Mouse (Mus musculus) kidney, adult 2 months (tissue): Measurements from ENCODE around the gene Gm37240. TPM values are rescaled to one million over a fixed set of nuclear protein-coding genes. Genes with fewer than 3 reads are reported as not detected.

Source experiments
- DNase-seq: peaks from one replicate; pipeline ENCODE4 v3.0.0; 2021
- H3K27ac ChIP-seq: fragments of 200-500 bp; 2 replicates; pipeline ENCODE4 v1.5.1; 2012; ENCODE audit warnings: low read depth, low read length, control low read depth, inconsistent platforms; ENCODE audit not compliant: insufficient read depth
- H3K27me3 ChIP-seq: fragments of 200-500 bp; replicated peaks from 2 replicates; pipeline ENCODE4 v1.6.1; 2012; ENCODE audit warnings: mild to moderate bottlenecking, moderate library complexity, low read length, inconsistent platforms; ENCODE audit not compliant: control insufficient read depth, insufficient read depth
- H3K36me3 ChIP-seq: fragments of 200-500 bp; 2 replicates; pipeline ENCODE4 v1.6.1; 2012; ENCODE audit warnings: mild to moderate bottlenecking, moderate library complexity, low read length, inconsistent platforms; ENCODE audit not compliant: control insufficient read depth, insufficient read depth
- H3K4me1 ChIP-seq: fragments of 200-500 bp; 2 replicates; pipeline ENCODE4 v1.6.1; 2011; ENCODE audit warnings: low read length; ENCODE audit not compliant: control insufficient read depth, insufficient read depth
- H3K4me3 ChIP-seq: fragments of 200-500 bp; 2 replicates; pipeline ENCODE4 v1.5.1; 2011; ENCODE audit warnings: mild to moderate bottlenecking, low read depth, low read length, control low read depth; ENCODE audit not compliant: insufficient read depth
- CTCF ChIP-seq: fragments of 200-500 bp; conservative IDR thresholded peaks from 2 replicates; pipeline ENCODE4 v1.5.1; 2011; ENCODE audit warnings: low read depth, mild to moderate bottlenecking, control low read depth, low read length, moderate library complexity, mixed read lengths; ENCODE audit not compliant: insufficient read depth, insufficient read length
- POLR2A ChIP-seq: fragments of 200-500 bp; IDR thresholded peaks from one replicate; pipeline ENCODE4 v1.6.1; 2011; ENCODE audit warnings: low read depth, low read length, control low read depth
- WGBS: fragments of 180-500 bp; shearing (Covaris S2); methylation state at CpG from one replicate; pipeline ENCODE4 v1.1.7; 2018; 5-methylcytosine and 5-hydroxymethylcytosine counted together
- polyA plus RNA-seq: library from polyadenylated mRNA; depleted of rRNA; stranded (reverse); fragments of >200 nt; gene quantifications from 2 replicates; pipeline ENCODE4 v1.2.3, GENCODE M21; 2012; rRNA removed

Gm37240 gene
- 5.5 and 10.9 TPM in 2 replicates for polyA plus RNA-seq

- 1% methylated on average over 48 of the region's 48 CpGs for WGBS
- H3K27ac ChIP-seq: peak within 1 kb of the TSS; percentile 83
- peaks cover 8% of the 10 kb centered on the region; the same call in 1 of the 2 replicates for H3K4me1 ChIP-seq
- no peaks in the 10 kb centered on the region for H3K27me3 ChIP-seq
- peak; percentile 98 for DNase-seq
- TF ChIP-seq CTCF: no peak
- peak; percentile 28 for TF ChIP-seq POLR2A
- H3K36me3 ChIP-seq: no peaks in the 10 kb centered on the region
- H3K4me3 ChIP-seq: peak within 1 kb of the TSS; percentile 67
Measured at GRCm38 (mm10) chr3:85887239-85887827, at the start of gene Gm37240, which contains the start of gene Glt28d2. TSS of gene Gm37240 (minus strand) at chr3:85887518. TSS of gene Glt28d2 (minus strand) at chr3:85887516.

- 90% methylated on average over 5 of the region's 5 CpGs for WGBS
- TF ChIP-seq POLR2A: no peak
- no peak overlapping the region for H3K27ac ChIP-seq
- no peaks in the 10 kb centered on the region for H3K36me3 ChIP-seq
- DNase-seq: no peak
- no peaks in the 10 kb centered on the region for H3K27me3 ChIP-seq
- H3K4me1 ChIP-seq: no peaks in the 10 kb centered on the region
- no peak overlapping the region for H3K4me3 ChIP-seq
Measured at GRCm38 (mm10) chr3:85933586-85933985, 46.3 kb upstream of the Gm37240 start.

DNA sequence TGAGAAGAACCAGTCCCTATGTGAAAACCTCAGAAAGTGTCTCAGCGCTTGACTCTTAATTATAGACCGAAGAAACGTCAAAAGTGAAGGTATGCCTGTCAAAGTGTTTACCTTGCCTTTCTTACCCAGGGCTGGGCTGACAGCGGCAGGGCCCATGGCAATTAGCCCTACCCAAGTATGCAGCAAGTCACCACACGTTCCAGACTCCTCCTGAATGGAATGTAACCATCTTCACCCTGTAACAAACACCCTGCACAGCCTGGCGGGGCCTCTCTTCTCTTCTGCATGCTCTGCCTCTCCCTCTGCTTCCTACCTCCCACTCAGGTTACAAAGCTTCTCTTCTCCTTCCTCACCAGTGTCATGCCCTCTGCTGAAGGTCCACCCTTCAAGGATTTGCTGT, 44.5 kb upstream of the Gm37240 start:
- no peak overlapping the region for H3K4me3 ChIP-seq
- H3K36me3 ChIP-seq: no peaks in the 10 kb centered on the region
- no peaks in the 10 kb centered on the region for H3K27me3 ChIP-seq
- no peak for TF ChIP-seq CTCF
- TF ChIP-seq POLR2A: no peak
- no peak overlapping the region for H3K27ac ChIP-seq
- H3K4me1 ChIP-seq: no peaks in the 10 kb centered on the region
- 74% methylated on average over 6 of the region's 6 CpGs for WGBS
- no peak for DNase-seq

GRCm38 (mm10) chr3:85930671-85931255, 43.4 kb upstream of the Gm37240 start:
- Histone ChIP-seq H3K4me1 (no peaks in the 10 kb centered on the region), H3K36me3 (no peaks in the 10 kb centered on the region), H3K27me3 (no peaks in the 10 kb centered on the region), H3K4me3 (no peak overlapping the region), H3K27ac (no peak overlapping the region)
- DNase-seq: no peak
- no peak for TF ChIP-seq POLR2A
- no peak for TF ChIP-seq CTCF
- 66% methylated on average over 11 of the region's 11 CpGs for WGBS

- H3K36me3 ChIP-seq: no peaks in the 10 kb centered on the region
- TF ChIP-seq CTCF: no peak
- no peak for TF ChIP-seq POLR2A
- no peaks in the 10 kb centered on the region for H3K27me3 ChIP-seq
Measured at GRCm38 (mm10) chr3:85929711-85930110, 42.4 kb upstream of the Gm37240 start.

GRCm38 (mm10) chr3:85928140-85928611, 40.9 kb upstream of the Gm37240 start:
- Histone ChIP-seq H3K36me3 (no peaks in the 10 kb centered on the region), H3K27ac (no peak overlapping the region), H3K4me1 (no peaks in the 10 kb centered on the region), H3K27me3 (no peaks in the 10 kb centered on the region), H3K4me3 (no peak overlapping the region)
- no peak for DNase-seq
- TF ChIP-seq CTCF (no peak), POLR2A (no peak)
- WGBS: 84% methylated on average over 5 of the region's 5 CpGs

More at GRCm38 (mm10) chr3:85929711-85930110, 42.4 kb upstream of the Gm37240 start:
- WGBS: 78% methylated on average over 5 of the region's 5 CpGs
- DNase-seq: no peak
- H3K4me3 ChIP-seq: no peak overlapping the region
- H3K4me1 ChIP-seq: no peaks in the 10 kb centered on the region
- no peak overlapping the region for H3K27ac ChIP-seq

- Histone ChIP-seq H3K27ac (no peak overlapping the region), H3K27me3 (no peaks in the 10 kb centered on the region), H3K36me3 (no peaks in the 10 kb centered on the region), H3K4me1 (no peaks in the 10 kb centered on the region), H3K4me3 (no peak overlapping the region)
- TF ChIP-seq POLR2A (no peak), CTCF (no peak)
- no peak for DNase-seq
- 85% methylated on average over 9 of the region's 9 CpGs for WGBS
Measured at GRCm38 (mm10) chr3:85927296-85927695, 40.0 kb upstream of the Gm37240 start.
